Mouse (Mus musculus) intestine, embryonic 16.5 days (tissue): ENCODE results near the gene Dnajc5. TPM values are rescaled to one million over a fixed set of nuclear protein-coding genes. Genes with fewer than 3 reads are reported as not detected.

ENCODE experiments used
- ATAC-seq: fragments of 200-750 bp; cut with Nextera tagmentation; 2 replicates; pipeline ENCODE4 v1.8.0; 2017; ENCODE audit warnings: moderate TSS enrichment, moderate library complexity
- H3K27ac ChIP-seq: fragments of 300-500 bp; sonication (generic); 2 replicates; pipeline ENCODE4 v1.5.1; 2014; ENCODE audit warnings: mild to moderate bottlenecking, low read length
- H3K27me3 ChIP-seq: fragments of 300-500 bp; sonication (generic); replicated peaks from 2 replicates; pipeline ENCODE4 v1.6.1; 2014; ENCODE audit warnings: low read length, control low read depth, mixed read lengths; ENCODE audit not compliant: control insufficient read depth, insufficient read depth
- H3K36me3 ChIP-seq: fragments of 300-500 bp; sonication (generic); 2 replicates; pipeline ENCODE4 v1.6.1; 2014; ENCODE audit warnings: low read length, control low read depth; ENCODE audit not compliant: control insufficient read depth, insufficient read depth
- H3K4me1 ChIP-seq: fragments of 300-500 bp; sonication (generic); 2 replicates; pipeline ENCODE4 v1.6.1; 2014; ENCODE audit warnings: low read length, control low read depth, mixed read lengths; ENCODE audit not compliant: control insufficient read depth, insufficient read depth
- H3K4me2 ChIP-seq: fragments of 300-500 bp; sonication (generic); 2 replicates; pipeline ENCODE4 v1.6.1; 2014; ENCODE audit warnings: low read depth, low read length, control low read depth
- H3K4me3 ChIP-seq: fragments of 300-500 bp; sonication (generic); 2 replicates; pipeline ENCODE4 v1.5.1; 2014; ENCODE audit warnings: mild to moderate bottlenecking, low read length
- H3K9ac ChIP-seq: fragments of 300-500 bp; sonication (generic); 2 replicates; pipeline ENCODE4 v1.6.1; 2014; ENCODE audit warnings: low read depth, low read length
- H3K9me3 ChIP-seq: fragments of 300-500 bp; sonication (generic); 2 replicates; pipeline ENCODE4 v1.6.1; 2016; ENCODE audit warnings: low read length, control low read depth; ENCODE audit not compliant: control insufficient read depth
- whole genome bisulfite sequencing: fragments of 180-500 bp; shearing (Covaris S2); extraction: QIAGEN DNeasy Blood & Tissue Kit; methylation state at CpG from one replicate; pipeline ENCODE4 v1.1.7; 2014; 5-methylcytosine and 5-hydroxymethylcytosine counted together
- polyA plus RNA-seq: library from polyadenylated mRNA; unstranded; fragments of >200 nt; fragmentation: Nextera tagmentation; extraction: Ambion mirVana; gene quantifications from 2 replicates; pipeline ENCODE4 v1.2.1, GENCODE M21; 2015

Dnajc5 gene
- polyA plus RNA-seq: 73.5 and 74.1 TPM in 2 replicates

- Histone ChIP-seq H3K9me3 (no peaks in the 10 kb centered on the region), H3K9ac (peak within 1 kb of the TSS; percentile 96), H3K36me3 (0 out of 2 replicates have a peak, but pooled peaks cover 6% of the 10 kb centered on the region), H3K27me3 (no peaks in the 10 kb centered on the region), H3K4me3 (peak within 1 kb of the TSS; percentile 92), H3K4me2 (peak within 1 kb of the TSS; percentile 70), H3K27ac (peak within 1 kb of the TSS; percentile 99), H3K4me1 (peaks cover 19% of the 10 kb centered on the region)
- ATAC-seq: peak; percentile 98
- under 1% methylated on average over 74 of the region's 74 CpGs for WGBS
Observed at GRCm38 (mm10) chr2:181520118-181520935, at the start of gene Dnajc5. Gene Dnajc5 (plus strand): TSS chr2:181520485.

DNA sequence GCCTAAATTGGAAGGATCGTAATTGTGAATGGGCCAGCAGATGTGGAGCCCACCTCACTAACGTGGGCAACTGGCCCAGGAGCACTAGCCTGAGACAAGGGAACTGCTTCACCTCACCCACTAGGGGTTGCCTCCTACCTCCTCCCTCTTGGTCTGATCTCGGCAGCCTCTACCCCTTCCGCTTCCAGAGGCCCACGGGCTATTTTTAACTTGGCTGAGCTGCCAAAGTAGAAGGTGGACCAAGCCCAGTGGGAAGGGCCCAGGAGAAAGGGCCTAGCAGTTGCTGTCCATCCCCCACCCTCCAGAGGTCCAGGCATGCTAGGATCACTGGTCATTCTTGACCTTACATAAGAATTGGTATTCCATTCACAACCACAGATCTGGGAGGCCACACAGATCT lies 49.0 kb upstream of the Dnajc5 start:
- no peaks in the 10 kb centered on the region for H3K9me3 ChIP-seq
- H3K27ac ChIP-seq: no peak overlapping the region
- WGBS: 62% methylated on average over 5 of the region's 5 CpGs
- H3K36me3 ChIP-seq: no peaks in the 10 kb centered on the region
- no peak overlapping the region for H3K4me3 ChIP-seq
- no peaks in the 10 kb centered on the region for H3K27me3 ChIP-seq
- H3K9ac ChIP-seq: no peak overlapping the region
- no peak for ATAC-seq
- H3K4me1 ChIP-seq: peaks cover 11% of the 10 kb centered on the region; the same call in 1 of the 2 replicates
- no peak overlapping the region for H3K4me2 ChIP-seq

GRCm38 (mm10) chr2:181472256-181472827 lies 47.9 kb upstream of the Dnajc5 start:
- ATAC-seq: no peak
- no peak overlapping the region for H3K9ac ChIP-seq
- no peaks in the 10 kb centered on the region for H3K27me3 ChIP-seq
- H3K4me1 ChIP-seq: peaks cover 11% of the 10 kb centered on the region; the same call in 1 of the 2 replicates
- 68% methylated on average over 1 of the region's 1 CpGs for WGBS
- H3K36me3 ChIP-seq: no peaks in the 10 kb centered on the region
- no peak overlapping the region for H3K4me2 ChIP-seq
- no peaks in the 10 kb centered on the region for H3K9me3 ChIP-seq
- no peak overlapping the region for H3K27ac ChIP-seq
- no peak overlapping the region for H3K4me3 ChIP-seq

DNA sequence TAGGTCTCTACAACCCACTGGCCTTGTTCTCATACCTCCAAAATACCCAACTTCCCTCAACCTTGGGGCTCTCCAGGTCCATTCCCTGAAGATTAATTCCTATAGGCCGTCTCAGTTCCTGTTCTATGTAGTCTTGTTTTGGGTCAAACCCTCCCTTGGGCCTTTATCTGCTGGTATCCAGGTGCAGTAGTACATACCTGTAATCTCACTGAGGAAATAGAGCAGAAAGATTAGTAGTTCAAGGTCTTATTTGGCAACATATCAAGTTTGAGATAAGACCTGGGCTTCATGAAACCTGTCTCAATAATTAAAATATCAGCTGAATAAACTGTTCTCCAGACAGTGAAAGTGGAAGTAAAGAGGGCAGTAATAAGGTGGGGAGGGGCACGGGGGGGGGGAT lies 37.2 kb upstream of the Dnajc5 start:
- Histone ChIP-seq H3K4me3 (no peak overlapping the region), H3K27me3 (no peaks in the 10 kb centered on the region), H3K4me1 (peaks cover 20% of the 10 kb centered on the region), H3K4me2 (peak overlapping the region; percentile 9; the same call in 1 of the 2 replicates), H3K36me3 (no peaks in the 10 kb centered on the region), H3K9ac (no peak overlapping the region; the same call in 1 of the 2 replicates), H3K9me3 (no peaks in the 10 kb centered on the region), H3K27ac (no peak overlapping the region)
- 35% methylated on average over 2 of the region's 2 CpGs for WGBS
- peak; percentile 51; the same call in 1 of the 2 replicates for ATAC-seq

DNA sequence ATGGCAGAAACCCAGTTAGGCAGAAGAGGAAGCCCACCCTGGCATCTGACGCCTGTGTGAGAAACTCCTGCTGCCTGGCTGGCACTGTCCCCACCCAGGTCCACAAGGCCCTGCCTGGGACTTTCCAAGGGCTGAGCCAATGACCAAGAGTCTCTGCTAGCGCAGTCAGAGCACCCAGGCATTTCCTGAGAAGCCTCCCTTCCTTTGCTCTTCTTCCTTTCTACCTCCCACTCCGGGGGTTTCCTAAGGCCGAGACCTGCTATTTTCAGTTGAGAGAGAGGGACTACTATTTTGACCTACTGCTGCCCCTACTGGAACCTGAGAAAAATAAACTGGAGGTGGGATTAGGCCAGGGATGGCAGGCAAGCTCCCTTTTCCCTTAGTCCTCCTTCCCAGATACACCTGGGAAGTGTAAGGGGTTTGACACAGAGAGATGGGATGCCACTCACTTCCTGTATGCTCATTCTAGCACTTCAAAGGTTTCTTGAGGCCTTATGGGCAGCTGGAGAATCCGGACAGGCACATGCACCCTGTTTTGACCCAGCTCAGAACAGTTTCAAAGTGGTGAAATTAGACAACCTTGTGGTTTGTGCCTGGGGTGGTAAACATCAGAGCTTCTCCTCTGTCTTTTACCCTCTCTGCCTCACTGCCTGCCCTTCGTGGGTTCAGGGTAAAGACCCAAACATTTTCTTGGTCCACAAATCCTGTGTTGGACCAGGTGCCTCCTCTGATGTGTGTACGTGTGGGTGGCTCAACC lies 36.5 kb upstream of the Dnajc5 start:
- no peaks in the 10 kb centered on the region for H3K27me3 ChIP-seq
- whole genome bisulfite sequencing: 31% methylated on average over 7 of the region's 7 CpGs
- ATAC-seq: peak; percentile 73
- H3K9me3 ChIP-seq: no peaks in the 10 kb centered on the region
- peak overlapping the region; percentile 48; the same call in 1 of the 2 replicates for H3K9ac ChIP-seq
- H3K4me2 ChIP-seq: peak overlapping the region; percentile 9; the same call in 1 of the 2 replicates
- H3K36me3 ChIP-seq: no peaks in the 10 kb centered on the region
- H3K4me3 ChIP-seq: no peak overlapping the region
- H3K27ac ChIP-seq: peak overlapping the region; percentile 51
- H3K4me1 ChIP-seq: peaks cover 20% of the 10 kb centered on the region

DNA sequence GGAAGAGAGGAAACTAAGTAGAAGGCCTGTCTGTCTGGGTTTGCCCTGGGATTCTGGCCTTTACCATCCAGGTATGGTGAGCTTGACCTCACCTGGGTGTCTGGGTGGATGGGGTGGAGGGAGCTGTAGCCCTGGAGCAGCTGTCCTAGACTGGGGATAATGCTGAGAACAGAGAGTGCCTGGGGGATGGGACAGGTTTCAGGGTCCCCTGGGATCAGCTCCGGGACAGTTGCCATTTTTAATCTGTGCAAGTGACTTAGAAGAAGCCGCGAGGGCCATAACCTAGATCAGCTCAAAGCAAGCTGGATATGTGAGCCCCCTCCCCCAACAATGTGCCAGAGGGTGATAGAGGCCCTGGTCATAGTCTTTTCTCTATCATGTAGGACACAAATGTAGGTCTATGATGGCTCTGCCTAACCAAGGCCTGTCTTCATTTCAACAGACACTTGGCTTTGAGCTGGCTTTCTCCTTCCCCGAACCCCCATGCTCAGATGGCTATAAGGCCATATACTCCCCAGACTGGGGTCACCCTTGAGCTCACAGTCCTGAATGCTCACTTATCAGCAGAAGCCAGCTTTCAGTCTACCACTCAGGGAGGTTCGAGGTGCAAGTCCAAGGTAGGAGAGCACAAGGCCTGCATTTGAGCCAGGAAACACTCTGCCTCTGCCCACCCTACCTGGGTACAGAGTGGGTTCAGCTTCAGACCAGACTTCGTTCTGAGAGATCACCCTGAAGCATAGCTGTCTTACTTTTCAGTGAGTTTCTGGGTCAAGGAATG lies 35.6 kb upstream of the Dnajc5 start:
- Histone ChIP-seq H3K9me3 (no peaks in the 10 kb centered on the region), H3K27me3 (no peaks in the 10 kb centered on the region), H3K4me1 (peaks cover 20% of the 10 kb centered on the region), H3K4me2 (no peak overlapping the region), H3K36me3 (no peaks in the 10 kb centered on the region), H3K27ac (no peak overlapping the region), H3K9ac (no peak overlapping the region), H3K4me3 (no peak overlapping the region)
- 91% methylated on average over 6 of the region's 6 CpGs for WGBS
- ATAC-seq: no peak

DNA sequence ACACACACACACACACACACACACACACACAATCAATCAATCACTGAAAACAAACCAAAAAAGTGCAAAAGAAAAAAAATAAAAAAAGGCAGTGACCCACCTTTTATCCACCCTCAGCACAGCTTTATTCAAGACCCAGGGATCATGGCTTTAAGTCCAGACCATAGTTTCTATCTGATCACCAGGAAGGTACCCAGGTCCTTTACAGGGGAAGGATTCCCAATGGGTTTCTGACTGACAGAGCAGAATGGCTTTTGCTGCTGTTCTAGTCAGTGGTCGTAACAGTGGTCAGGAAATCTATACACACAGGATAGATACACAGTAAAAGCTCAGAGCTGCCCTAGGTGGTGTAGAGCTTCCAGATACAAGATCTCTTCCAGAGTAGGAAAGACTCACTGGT lies 34.5 kb upstream of the Dnajc5 start:
- no peak overlapping the region for H3K9ac ChIP-seq
- no peaks in the 10 kb centered on the region for H3K9me3 ChIP-seq
- no peaks in the 10 kb centered on the region for H3K27me3 ChIP-seq
- no peak overlapping the region for H3K4me3 ChIP-seq
- no peak for ATAC-seq
- 34% methylated on average over 1 of the region's 1 CpGs for WGBS
- H3K27ac ChIP-seq: no peak overlapping the region
- H3K4me2 ChIP-seq: no peak overlapping the region
- H3K4me1 ChIP-seq: peaks cover 20% of the 10 kb centered on the region
- H3K36me3 ChIP-seq: no peaks in the 10 kb centered on the region

DNA sequence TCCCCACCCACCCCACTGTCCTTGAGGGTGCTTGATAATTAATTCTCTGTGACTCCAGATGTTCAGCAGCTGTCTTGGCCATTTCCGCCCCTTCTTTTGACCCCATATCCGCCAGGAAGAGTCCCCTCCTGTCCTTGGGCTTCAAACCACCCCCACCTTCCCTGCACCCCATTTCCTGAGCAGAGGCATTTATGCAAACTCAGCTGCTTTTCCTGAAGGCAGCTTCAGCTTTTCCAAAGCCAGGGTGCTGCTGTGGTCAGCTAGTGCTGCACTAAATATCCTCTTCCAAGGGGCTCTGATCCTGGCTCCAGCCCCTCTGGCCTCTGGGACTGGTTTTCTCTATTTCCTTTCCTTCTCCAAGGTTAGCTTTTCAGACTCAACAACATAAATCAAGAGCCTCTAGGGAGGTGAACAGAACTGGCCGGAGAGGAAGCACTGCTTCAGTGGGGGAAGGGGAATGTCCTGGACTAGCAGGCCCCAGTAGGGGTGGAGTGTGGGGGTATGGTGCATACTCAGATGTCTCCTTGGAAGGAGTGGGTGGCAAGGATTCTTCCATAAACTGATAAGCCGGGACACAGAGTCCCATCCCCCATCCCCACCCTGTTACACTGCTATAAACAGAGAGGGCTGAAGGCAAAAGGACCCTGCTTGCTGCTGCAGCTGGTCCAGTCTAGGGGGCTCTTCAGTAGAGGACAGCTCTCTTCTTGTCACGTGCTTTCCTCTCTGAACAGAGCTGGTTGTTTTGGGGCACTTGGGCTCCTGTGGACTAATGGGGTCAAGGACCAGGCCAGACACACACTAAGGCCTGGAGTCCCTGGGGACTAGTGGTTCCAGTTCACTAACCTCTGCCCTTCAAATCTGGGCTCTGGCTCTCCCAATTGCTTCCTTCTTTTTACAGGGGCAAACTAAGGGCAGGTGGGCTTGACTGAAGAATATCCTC lies 32.7 kb upstream of the Dnajc5 start:
- 24% methylated on average over 5 of the region's 5 CpGs for WGBS
- Histone ChIP-seq H3K4me1 (peaks cover 20% of the 10 kb centered on the region), H3K36me3 (no peaks in the 10 kb centered on the region), H3K9me3 (no peaks in the 10 kb centered on the region), H3K4me2 (0 out of 2 replicates have a peak overlapping the region, but pooled peaks have one; percentile 4), H3K27ac (peak overlapping the region; percentile 85), H3K27me3 (no peaks in the 10 kb centered on the region), H3K9ac (peak overlapping the region; percentile 0; the same call in 1 of the 2 replicates), H3K4me3 (no peak overlapping the region)
- ATAC-seq: peak; percentile 81
